Mouse (Mus musculus) embryonic fibroblast, embryonic 13.5 days (primary cell): ENCODE results near the gene Nme8. TPM values are rescaled to one million over a fixed set of nuclear protein-coding genes. Genes with fewer than 3 reads are reported as not detected.
A peak's percentile ranks its signal among the peaks of the same experiment; 100 is the strongest.

Experiments
- H3K27ac ChIP-seq: 2 replicates; pipeline ENCODE4 v1.5.1; 2012; ENCODE audit warnings: low read length, control low read depth, inconsistent platforms; ENCODE audit not compliant: insufficient read depth
- H3K4me1 ChIP-seq: 2 replicates; pipeline ENCODE4 v1.6.1; 2011; ENCODE audit warnings: low read length; ENCODE audit not compliant: control insufficient read depth, insufficient read depth
- H3K4me3 ChIP-seq: 2 replicates; pipeline ENCODE4 v1.5.1; 2011; ENCODE audit warnings: mild to moderate bottlenecking, control low read depth, low read length; ENCODE audit not compliant: insufficient read depth
- CTCF ChIP-seq: IDR thresholded peaks from 2 replicates; pipeline ENCODE4 v1.5.1; 2011; ENCODE audit warnings: mild to moderate bottlenecking, control low read depth, low read length, moderate library complexity, borderline replicate concordance; ENCODE audit not compliant: insufficient read depth
- POLR2A ChIP-seq: IDR thresholded peaks from 2 replicates; pipeline ENCODE4 v1.6.1; 2011; ENCODE audit warnings: low read depth, mild to moderate bottlenecking, control low read depth, low read length, moderate library complexity
- polyA plus RNA-seq: library from polyadenylated mRNA; stranded (reverse); fragments of >200 nt; gene quantifications from 2 replicates; pipeline ENCODE4 v1.2.4, GENCODE M21; 2011; ENCODE audit warnings: low read depth; ENCODE audit not compliant: missing spikeins, insufficient read length

Gene Nme8
- polyA plus RNA-seq, 1 experiment, result not detected

- Histone ChIP-seq H3K27ac (no peak overlapping the region), H3K4me3 (no peak overlapping the region), H3K4me1 (no peaks in the 10 kb centered on the region)
- TF ChIP-seq CTCF, result no peak
- no peak for TF ChIP-seq POLR2A
Measured at GRCm38 (mm10) chr13:19649824-19650223, 47.8 kb downstream of the Nme8 start.

DNA sequence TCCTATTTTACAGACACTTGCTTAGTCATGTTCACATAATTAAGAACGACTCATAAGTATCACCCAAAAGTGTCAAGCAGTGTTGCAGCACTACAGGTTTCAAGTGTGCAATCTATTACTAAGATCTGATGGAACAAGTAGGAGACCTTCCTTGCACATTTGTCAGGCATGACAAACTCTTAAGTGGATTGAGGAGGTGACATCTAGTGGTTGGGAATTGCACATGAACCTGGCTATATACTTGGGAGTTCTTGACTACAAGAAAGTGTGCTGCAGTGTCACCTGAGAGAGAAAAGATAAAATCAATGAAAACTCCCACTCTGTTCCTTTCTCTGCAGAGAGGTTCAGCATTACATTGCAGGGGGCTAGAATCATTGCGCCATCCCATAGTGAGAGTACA, 53.4 kb downstream of the Nme8 start:
- Histone ChIP-seq H3K27ac (no peak overlapping the region), H3K4me1 (no peaks in the 10 kb centered on the region), H3K4me3 (no peak overlapping the region)
- TF ChIP-seq POLR2A (no peak), CTCF (no peak)

GRCm38 (mm10) chr13:19643519-19643918, 54.1 kb downstream of the Nme8 start:
- Histone ChIP-seq H3K27ac (no peak overlapping the region), H3K4me3 (no peak overlapping the region), H3K4me1 (no peaks in the 10 kb centered on the region)
- TF ChIP-seq CTCF (no peak), POLR2A (no peak)

- no peak overlapping the region for H3K27ac ChIP-seq
- H3K4me1 ChIP-seq, result no peaks in the 10 kb centered on the region
- no peak overlapping the region for H3K4me3 ChIP-seq
- no peak for TF ChIP-seq POLR2A
- no peak for TF ChIP-seq CTCF
Measured at GRCm38 (mm10) chr13:19640203-19640851, 57.3 kb downstream of the Nme8 start.

- H3K27ac ChIP-seq, result no peak overlapping the region
- TF ChIP-seq POLR2A (no peak), CTCF (peak; percentile 39; the same call in 1 of the 2 replicates)
- no peak overlapping the region for H3K4me3 ChIP-seq
- H3K4me1 ChIP-seq, result no peaks in the 10 kb centered on the region
Measured at GRCm38 (mm10) chr13:19636131-19636530, 61.5 kb downstream of the Nme8 start.

GRCm38 (mm10) chr13:19630768-19631709, 66.6 kb downstream of the Nme8 start:
- Histone ChIP-seq H3K4me1 (peaks cover 5% of the 10 kb centered on the region; the same call in 1 of the 2 replicates), H3K27ac (no peak overlapping the region), H3K4me3 (no peak overlapping the region)
- no peak for TF ChIP-seq CTCF
- no peak for TF ChIP-seq POLR2A

GRCm38 (mm10) chr13:19626473-19626872, 71.1 kb downstream of the Nme8 start:
- Histone ChIP-seq H3K4me1 (peaks cover 5% of the 10 kb centered on the region; the same call in 1 of the 2 replicates), H3K4me3 (no peak overlapping the region), H3K27ac (no peak overlapping the region)
- TF ChIP-seq CTCF (no peak), POLR2A (no peak)

GRCm38 (mm10) chr13:19624632-19625320, 72.8 kb downstream of the Nme8 start:
- Histone ChIP-seq H3K4me1 (peaks cover 5% of the 10 kb centered on the region; the same call in 1 of the 2 replicates), H3K4me3 (no peak overlapping the region), H3K27ac (no peak overlapping the region)
- no peak for TF ChIP-seq CTCF
- TF ChIP-seq POLR2A, result no peak

GRCm38 (mm10) chr13:19623228-19623905, 74.2 kb downstream of the Nme8 start:
- peak overlapping the region; percentile 23 for H3K4me3 ChIP-seq
- H3K4me1 ChIP-seq, result peaks cover 5% of the 10 kb centered on the region; the same call in 1 of the 2 replicates
- TF ChIP-seq CTCF (no peak), POLR2A (no peak)
- no peak overlapping the region for H3K27ac ChIP-seq
